Mouse (Mus musculus): Measurements from ENCODE around the gene Tulp2. TPM values are rescaled to one million over a fixed set of nuclear protein-coding genes. Genes with fewer than 3 reads are reported as not detected.

Gene Tulp2
- total RNA-seq, 2 experiments from 2014 or later, result 0.16 TPM; not detected in 1

DNA sequence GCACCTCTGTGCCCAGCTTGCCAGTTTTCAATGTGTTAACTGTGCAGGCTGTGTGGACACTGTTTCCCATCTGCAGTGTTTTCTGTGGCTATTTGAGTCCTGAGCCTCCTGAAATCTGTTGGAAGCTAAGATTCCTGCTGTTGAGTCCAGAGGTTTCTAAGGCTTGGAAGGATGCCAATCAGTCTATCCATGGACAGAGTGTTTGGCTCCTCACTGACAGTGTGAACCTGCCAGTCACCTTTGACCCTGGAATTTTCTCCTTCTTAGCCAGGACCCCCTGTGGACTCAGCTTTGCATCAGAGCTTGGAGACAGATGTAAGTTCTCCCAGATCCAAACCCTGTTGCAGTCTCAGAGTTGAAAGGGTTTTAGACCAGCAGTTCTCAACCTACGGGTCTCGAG lies 58.5 kb downstream of the Tulp2 start:
- intact Hi-C loops (cut with DNase I), result no loop called here
- DNase-seq, result no peak

DNA sequence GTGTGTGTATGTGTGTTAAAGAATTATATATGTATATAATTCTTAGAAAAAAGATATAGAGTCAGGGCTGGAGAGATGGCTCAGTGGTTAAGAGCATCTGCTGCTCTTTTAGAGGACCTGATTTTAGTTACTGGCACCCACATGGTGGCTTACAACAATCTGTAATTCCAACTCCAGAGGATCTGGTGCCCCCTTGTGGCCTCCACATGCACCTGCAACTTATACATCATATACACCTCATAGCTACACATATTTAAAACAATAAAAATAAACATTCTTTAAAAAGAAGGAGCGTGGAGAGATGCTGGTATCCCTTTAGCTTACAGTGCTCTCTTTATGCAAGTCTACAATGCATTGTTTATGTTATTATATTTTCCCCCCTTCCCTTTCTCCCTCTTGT lies 62.8 kb downstream of the Tulp2 start:
- no peak for DNase-seq
- intact Hi-C loops (cut with DNase I), result no loop called here

DNA sequence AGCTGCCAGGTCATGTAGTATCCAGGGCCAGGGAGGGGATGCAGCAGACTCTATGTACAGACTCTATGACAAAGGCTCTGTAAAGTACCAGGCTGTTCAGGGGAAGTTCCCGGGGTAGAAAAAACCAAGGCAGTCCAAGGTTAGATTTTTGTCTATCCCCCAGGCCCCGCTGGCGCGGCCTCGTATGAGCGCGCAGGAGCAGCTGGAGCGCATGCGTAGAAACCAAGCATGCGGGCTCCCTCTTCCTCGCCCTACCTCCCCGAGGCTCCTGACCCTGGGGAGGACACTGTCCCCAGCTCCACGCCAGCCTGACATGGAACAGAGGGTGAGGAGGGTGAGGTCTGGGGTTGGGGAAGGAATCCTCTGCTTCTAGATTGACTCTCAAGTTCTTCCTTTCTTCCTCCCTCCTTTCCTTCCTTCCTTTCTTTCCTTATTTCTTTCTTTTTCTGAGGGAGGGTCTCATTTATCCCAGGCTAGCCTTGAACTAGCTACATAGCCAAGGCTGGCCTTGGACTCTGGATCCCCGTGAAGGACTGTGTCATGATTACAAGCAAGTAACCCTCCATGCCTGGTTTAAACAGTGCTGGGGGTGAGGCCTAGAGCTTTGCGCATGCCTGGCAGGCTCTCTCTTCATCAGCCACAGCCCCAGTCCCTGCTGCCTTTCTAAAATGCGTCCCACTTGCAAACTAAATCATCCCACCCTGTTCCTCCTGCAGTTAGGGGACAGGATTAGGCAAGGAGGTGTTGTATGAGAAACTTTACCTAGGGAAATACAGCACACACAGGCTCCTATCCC lies 68.2 kb downstream of the Tulp2 start:
- DNase-seq, result no peak
- intact Hi-C loops (cut with DNase I), result no loop called here

DNA sequence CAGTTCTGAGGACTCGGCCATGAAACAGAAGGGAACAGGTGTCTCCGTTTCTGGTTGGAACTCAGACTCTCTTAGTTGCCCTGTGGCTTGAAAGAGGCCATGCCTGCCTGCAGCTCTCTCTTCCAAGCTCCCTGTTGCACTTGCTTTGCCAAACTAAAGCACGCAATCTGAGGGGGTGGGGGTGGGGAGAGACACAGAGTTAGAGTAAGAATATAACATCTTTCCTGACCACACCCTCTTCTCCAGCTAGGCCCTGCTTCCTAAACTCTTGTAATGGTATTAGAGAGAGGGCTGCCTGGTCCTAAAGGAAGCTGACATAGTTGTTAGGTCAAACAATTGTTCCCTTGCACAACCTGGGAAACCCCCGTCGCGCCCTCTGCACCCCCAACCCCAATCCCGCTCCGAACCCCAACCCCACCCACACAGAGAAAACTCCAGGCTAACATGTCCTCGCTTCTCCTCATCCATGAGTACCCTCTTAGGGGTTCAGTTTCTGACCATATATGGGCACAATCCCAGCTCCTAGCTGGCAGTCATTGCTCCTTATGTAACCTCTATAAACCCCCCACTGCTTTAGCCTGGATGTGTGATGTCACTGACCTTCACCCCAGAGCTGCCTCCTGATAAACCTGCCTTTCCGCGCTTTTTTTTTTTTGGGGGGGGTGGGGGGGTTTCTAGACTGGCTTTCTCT lies 69.3 kb downstream of the Tulp2 start:
- no peak for DNase-seq
- intact Hi-C loops (cut with DNase I), result no loop called here

DNA sequence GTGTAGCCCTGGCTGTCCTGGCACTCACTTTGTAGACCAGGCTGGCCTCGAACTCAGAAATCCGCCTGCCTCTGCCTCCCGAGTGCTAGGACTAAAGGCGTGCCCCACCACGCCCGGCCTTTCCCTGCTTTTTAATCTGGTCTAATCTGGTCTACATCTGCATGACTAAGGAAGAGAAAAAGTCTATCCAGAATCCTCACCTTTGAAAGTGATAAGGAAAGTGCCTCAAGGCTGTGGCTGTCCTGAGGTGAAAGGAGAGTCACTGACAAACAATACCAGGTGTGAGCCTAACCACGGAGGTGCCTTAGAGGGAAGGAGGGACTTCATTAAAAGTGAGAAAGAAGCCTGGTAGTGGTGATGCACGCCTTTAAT lies 69.8 kb downstream of the Tulp2 start:
- DNase-seq, result no peak
- intact Hi-C loops (cut with DNase I), result no loop called here

DNA sequence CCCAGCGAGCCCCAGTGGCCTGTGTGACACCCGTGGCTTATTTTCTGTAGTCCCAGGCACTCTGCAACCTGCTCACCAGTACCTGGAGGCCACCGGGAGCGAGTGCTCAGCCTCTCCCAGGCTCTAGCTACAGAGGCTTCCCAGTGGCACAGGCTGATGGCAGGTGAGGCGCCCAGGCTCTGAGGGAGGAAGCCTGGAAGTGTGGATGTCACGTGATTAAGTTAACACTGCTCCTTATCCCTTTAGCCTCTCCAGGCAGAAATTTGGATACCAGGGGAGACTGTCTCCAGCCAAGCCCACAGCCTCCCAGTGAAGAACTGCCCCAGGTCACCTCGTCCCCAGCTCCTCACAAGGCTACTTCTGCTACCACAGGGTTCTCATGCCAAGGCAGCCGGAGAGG lies 71.8 kb downstream of the Tulp2 start:
- DNase-seq, result no peak
- intact Hi-C loops (cut with DNase I), result no loop called here

DNA sequence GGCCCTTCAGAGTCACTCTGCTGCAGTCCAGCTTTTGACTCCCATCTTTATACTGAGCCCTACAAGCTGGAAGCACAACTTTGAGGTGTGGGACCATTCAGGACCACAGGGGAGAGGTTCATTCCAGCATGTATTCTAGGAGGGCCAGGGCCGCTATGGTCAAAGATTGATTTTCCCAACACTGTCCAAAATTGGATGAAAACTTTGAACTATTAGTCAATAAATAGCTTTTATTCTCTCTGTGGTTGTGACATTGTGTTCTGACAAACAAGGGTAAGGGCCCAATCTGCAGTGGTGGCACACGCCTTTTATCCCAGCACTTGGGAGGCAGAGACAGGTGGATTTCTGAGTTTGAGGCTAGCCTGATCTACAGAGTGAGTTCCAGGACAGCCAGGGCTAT lies 72.3 kb downstream of the Tulp2 start:
- DNase-seq, result no peak
- intact Hi-C loops (cut with DNase I), result no loop called here

DNA sequence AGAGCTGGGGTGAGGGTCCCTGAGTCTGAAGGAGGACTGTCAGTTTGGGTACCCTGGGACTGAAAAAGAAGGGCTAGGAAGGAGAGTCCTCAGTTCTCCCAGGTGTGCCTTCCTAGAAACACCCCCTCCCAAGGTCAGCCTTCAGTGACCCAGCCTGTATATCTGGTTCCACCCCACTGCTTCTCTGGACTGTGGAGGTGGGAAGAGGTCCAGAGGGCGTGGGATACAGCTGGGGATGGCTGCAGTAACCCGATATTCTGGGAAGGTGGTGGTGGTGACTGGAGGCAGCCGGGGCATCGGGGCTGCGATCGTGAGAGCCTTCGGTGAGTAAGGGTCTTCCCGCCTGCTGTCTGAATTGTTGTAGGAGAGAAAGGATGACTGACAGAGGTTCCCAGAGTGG lies 73.1 kb downstream of the Tulp2 start, which contains the start of gene Hsd17b14:
TSS of gene Hsd17b14 (plus strand) at position 150 of the 400 bp plus-strand sequence.
- no peak for DNase-seq
- intact Hi-C loops (cut with DNase I), result loop anchor here (5.0 kb wide), 1 partner anchor 128 kb away; the partner anchor contains the start of gene Ntn5

DNA sequence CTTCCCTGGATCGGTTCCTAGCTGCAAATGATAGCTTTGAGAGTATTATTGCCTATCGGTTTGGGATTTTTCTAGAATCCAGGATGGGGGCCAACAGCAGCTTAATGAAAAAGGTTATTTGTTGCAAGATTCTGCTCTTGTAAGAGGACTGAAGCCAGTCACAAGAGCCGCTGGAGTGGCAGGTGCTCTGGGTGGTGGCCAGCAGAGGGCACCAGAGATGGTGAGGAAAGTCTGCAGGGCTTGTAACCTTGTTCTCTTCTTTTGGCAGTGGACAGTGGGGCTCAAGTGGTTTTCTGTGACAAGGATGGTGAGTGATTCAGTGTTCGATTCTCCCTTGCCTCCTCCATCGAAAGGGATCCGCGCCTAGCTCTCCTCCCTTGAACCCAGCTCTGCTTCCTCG lies 74.1 kb downstream of the Tulp2 start:
- intact Hi-C loops (cut with DNase I), result loop anchor here (1.0 to 5.0 kb wide), 2 partner anchors 34 to 127 kb away; partner anchors contain the start of gene Ntn5
- peak; percentile 79 to 87 for DNase-seq

DNA sequence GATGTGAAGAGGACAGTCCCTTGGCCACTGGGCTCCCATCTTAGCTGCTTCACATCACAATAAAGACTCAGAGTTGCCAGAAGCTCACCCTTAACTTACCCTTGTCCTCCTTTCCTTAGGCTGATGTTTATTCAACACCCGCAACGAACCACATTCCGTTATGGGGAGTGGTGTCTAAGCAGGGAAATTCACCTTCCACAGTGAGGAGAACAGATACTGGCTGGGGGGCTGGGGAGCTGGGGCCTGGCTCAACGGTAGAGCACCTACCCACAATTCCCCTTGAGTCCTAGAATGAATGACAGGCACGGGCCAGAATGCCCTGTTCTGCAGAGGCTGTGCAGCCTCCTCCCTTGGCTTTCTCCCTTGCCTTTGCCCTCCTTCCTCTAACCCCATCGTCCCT lies 77.2 kb downstream of the Tulp2 start:
- DNase-seq, result no peak
- intact Hi-C loops (cut with DNase I), result loop anchor here (5.0 kb wide), 1 partner anchor 123 kb away; the partner anchor contains the start of gene Ntn5

DNA sequence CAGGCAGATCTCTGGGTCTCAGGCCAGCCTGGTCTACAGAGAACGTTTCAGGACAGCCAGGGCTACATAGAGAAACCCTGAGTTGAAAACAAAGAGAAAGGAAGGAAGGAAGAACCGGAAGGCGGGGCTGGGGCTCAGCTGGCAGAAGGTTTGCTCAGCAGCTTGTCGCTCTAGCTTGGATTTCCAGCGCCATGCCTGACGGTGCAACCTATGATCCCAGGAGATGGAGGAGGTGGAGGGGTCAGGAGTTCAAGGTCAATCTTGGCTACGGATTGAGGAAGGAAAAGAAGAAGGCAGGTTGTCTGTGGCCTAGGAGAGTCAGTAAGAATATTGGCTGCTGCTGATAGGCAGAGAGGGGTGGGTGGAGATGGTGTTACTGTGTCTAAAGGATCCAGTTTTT lies 78.6 kb downstream of the Tulp2 start:
- intact Hi-C loops (cut with DNase I), result loop anchor here (2.0 kb wide), 2 partner anchors 29 to 109 kb away; no protein-coding TSS in a partner anchor

DNA sequence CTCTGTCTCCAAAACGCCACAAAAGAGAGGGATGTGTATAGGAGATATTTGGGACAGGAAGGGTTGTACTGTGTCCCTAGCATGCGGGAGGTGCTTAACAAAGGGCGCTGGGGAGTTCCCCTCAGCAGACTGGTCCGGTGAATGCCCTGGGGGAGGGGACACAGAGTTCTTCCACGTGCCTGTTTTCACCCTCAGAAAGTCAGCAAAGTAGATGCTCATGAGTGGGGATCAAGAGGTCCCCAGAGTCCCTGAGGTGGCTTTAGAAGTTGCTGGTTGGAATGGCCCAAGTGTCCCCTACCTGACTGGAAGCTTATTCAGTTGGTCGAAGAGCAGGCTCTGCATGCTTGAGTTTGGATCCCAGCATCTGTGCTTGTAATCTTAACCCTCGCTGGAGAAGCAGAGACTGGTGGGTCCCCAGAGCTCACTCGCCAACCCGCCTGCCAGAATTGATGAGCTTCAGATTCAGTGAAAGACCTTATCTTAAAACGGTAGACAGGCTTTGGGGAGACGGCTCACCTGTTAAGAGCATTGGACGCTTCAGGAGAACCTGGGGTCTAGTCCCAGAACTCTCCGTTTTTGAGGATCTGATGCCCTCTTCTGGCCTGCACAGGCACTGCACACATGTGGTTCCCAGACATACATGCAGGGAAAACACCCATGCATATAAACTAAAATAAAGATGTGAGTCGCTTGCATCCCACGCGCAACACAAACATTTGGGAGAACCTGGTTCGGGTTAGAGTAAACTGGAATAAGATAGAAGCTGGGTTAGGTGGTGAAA lies 79.4 kb downstream of the Tulp2 start:
- peak; percentile 80 to 86 for DNase-seq
- intact Hi-C loops (cut with DNase I), result loop anchor here (1.0 to 2.0 kb wide), 3 partner anchors 30 to 110 kb away; no protein-coding TSS in a partner anchor

More for the DNA sequence above, 78.6 kb downstream of the Tulp2 start:
- no peak for DNase-seq

DNA sequence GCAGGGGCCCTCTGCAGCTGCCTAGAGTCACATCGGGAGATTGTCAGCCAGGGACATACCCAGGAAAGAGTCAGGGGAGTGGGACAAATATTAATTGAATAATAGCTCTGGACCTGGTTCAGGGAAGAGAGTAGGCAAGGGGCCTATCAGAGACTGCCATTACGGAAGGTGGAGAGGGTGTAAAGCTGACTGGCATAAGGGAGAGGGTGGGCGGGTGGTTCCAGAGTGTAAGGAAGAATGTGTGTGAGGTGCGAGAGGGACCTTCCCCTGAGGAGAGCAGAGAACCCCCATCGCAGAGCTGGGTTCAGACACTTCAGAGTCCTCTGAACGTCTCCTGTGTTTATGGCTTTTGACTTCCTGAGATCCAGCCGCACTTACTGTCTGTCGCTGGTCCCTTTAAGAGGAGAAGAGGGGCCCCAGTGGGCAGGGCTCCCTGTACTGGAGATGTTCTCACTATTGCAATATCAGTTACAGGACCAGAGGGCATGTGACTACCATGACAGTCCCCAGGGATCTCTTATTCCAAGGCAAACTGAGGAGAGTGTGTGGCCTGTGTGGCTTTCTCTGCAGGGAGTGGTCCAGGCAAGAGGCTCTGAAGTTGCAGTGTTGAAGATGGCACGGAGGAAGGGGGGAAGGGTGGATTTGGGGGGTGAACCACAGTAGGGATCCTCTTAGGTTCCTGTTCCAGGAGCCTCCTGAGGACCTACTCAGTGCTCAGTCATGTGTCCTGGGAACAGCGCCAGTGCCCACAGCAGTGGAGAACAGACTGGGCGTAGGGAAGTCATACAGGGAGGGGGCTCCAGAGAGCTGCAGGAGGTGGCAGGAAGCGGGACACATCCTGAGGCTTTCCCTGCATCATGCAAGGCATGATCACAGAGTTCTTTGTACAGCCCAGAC lies 80.2 kb downstream of the Tulp2 start:
- no peak for DNase-seq
- intact Hi-C loops (cut with DNase I), result loop anchor here (1.0 to 2.0 kb wide), 3 partner anchors 31 to 111 kb away; no protein-coding TSS in a partner anchor

DNA sequence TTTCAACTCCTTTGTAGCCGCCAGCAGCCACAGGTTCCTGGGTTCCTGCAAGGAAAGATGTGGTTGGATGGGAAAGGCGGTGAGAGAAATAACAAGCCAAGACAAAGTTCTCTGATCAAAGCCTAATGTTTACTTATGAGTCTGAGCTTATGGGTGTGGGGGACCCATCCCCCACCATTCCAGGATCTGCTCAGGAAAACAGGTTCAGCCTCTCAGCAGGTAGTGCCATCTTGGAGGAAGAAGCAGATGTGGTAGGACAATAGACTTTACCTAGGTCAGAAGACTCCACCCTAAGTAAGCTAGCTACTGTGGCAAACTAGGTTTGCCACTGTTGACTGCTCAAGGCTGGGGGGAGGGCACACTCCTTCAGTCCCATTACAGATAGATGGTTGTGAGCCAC lies 83.1 kb downstream of the Tulp2 start:
- no peak for DNase-seq
- intact Hi-C loops (cut with DNase I), result no loop called here

DNA sequence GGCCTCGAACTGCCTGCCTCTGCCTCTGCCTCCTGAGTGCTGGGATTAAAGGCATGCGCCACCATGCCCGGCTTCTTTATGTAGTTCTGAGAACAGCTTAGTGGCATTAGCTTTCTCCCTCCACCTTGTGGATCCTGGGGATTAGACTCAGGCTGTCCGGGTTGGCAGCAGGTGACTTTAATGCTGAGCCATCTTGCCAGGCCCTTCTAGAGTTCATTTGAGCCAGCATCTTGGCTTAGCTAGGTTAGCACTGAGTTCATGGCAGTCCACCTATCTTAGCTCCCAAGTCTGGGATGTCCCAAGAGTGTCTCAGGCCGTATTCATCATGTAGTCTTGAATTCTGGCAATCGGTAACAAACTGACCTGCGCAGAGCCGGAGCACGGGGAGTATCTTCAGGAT lies 83.8 kb downstream of the Tulp2 start:
- intact Hi-C loops (cut with DNase I), result no loop called here

DNA sequence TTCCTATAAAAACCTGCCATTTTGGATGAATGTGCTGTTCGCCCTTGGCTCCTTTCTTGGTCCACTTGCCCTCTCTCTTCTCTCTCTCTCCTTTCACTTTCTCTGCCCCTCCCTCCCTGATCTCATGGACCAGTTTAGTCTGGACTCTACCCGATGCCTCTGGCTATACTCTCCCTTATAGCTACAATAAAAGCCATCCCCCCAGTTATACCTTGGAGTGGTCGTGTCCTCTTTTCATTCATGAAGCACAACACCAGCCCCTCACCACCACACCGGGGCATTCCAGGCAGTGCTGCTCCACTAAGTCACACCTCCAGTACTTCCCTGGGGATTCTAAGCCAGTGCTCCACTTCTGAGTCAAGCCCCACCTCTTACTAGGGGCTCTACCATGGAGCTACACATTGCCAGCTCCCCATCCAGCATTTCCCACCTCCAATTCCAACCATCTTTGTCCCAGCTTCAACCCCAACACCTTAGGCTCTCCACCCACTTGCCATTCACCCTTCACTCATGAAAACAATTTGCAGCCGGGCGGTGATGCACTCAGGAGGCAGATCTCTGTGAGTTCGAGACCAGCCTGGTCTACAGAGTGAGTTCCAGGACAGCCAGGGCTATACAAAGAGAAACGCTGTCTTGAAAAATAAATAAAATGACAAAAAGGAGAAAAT lies 85.6 kb downstream of the Tulp2 start:
- no peak for DNase-seq

More for the DNA sequence above, 83.8 kb downstream of the Tulp2 start:
- DNase-seq, result no peak

DNA sequence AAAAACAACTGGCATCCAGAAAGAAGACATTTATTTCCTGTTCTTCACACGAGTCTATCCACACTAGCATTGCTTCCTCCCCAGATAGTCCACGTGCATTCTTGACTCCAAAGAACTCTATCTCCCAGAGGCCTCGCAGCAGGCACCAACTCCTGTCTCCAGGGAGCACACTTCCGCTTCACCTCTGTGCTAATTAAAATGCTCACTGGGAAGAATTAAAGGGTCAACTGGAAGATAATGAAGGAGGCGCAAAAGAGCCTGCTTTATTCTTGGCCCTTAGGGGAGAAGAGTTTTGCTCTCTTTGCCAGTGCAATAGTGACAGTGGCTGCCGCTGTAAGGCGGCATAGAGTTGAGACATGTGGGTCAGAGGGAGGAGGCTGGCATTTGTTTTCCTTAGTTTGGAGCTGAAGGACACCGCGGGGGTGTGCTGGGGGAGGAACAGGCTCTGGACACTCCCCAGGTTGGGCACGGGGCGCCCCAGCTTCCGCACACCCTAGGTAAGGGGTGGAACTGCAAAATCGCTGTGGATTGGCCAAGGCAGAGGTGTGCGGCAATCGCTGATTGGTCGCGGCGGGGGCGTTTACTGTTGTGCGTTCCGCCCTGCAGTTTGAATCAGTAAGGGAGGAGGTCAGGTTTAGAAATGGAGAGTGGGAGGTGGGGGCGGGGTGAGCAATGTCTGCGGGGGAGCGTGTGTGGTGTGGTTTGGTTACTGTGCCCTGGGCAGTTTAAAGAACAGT lies 86.3 kb downstream of the Tulp2 start:
- peak; percentile 84 for DNase-seq
- intact Hi-C loops (cut with DNase I), result no loop called here

More for the DNA sequence above, 85.6 kb downstream of the Tulp2 start:
- intact Hi-C loops (cut with DNase I), result no loop called here

DNA sequence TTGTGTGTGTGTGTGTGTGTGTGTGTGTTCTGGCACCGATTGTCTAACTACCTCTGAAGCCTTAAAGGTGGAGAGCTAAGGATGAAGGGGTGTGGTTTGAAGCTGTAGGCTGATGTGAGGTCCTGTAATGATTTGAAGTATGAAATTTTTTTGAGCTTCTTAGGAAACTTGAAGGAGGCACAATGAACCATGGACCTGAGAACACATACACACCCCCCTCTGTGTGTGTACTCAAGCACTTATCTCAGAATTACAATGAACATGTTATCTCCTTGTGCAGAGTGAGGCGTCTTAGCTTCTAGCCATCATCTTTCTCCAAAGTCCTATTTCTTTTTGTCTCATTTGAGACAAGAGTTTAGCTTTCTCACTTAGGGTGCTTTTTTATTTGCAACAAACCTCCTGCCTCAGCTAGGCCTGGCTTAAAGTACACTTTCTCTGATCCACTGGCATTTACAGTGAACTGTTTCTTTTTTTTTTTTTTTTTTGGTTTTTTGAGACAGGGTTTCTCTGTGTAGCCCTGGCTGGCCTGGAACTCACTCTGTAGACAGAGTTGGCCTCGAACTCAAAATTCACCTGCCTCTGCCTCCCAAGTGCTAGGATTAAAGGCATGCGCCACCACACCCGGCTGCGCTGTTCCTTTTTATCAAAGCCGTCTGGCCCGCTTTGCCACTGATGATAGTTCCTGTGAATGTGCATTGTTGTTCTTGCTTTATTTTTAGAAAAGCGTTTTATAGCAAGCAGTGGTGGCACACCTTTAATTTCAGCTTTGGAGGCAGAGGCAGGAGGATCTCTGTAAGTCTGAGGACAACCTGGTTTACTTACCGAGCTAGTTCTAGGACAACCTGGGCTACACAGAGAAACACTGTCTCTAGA lies 87.2 kb downstream of the Tulp2 start:
- intact Hi-C loops (cut with DNase I), result no loop called here
- no peak for DNase-seq
